Mouse (Mus musculus): ENCODE results near the gene Zfp524. TPM values are rescaled to one million over a fixed set of nuclear protein-coding genes. Genes with fewer than 3 reads are reported as not detected.

Zfp524 gene
- polyA plus RNA-seq, 1 experiment from 2014 or later: 9.3 TPM

DNA sequence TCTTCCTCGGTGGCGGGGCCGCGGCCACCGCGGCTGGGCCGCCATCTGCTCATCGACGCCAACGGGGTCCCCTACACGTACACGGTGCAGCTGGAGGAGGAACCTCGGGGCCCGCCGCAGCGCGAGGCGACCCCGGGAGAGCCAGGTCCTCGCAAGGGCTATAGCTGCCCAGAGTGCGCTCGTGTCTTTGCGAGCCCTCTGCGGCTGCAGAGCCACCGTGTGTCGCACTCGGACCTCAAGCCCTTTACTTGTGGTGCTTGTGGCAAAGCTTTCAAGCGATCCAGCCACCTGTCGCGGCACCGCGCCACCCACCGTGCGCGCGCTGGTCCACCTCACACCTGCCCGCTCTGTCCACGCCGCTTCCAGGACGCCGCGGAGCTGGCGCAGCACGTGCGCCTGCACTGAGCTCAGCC is 38.7 kb downstream of the Zfp524 start:
- no peaks in the 10 kb centered on the region for H3K9me3 ChIP-seq
- 1% methylated on average over 45 of the region's 45 CpGs for whole genome bisulfite sequencing
- H3K27me3 ChIP-seq: peaks cover 61% of the 10 kb centered on the region
- ATAC-seq (ENCODE audit: insufficient number of reproducible peaks, insufficient read depth, low FRiP score, low TSS enrichment): no peak
- no peak overlapping the region for H3K27ac ChIP-seq
- no peaks in the 10 kb centered on the region for H3K36me3 ChIP-seq
- H3K4me2 ChIP-seq (replicated peaks): peak overlapping the region; percentile 86
- H3K4me1 ChIP-seq: peaks cover 22% of the 10 kb centered on the region
- peak overlapping the region; percentile 84 for H3K4me3 ChIP-seq
- peak overlapping the region; percentile 36; the same call in 1 of the 2 replicates for H3K9ac ChIP-seq

DNA sequence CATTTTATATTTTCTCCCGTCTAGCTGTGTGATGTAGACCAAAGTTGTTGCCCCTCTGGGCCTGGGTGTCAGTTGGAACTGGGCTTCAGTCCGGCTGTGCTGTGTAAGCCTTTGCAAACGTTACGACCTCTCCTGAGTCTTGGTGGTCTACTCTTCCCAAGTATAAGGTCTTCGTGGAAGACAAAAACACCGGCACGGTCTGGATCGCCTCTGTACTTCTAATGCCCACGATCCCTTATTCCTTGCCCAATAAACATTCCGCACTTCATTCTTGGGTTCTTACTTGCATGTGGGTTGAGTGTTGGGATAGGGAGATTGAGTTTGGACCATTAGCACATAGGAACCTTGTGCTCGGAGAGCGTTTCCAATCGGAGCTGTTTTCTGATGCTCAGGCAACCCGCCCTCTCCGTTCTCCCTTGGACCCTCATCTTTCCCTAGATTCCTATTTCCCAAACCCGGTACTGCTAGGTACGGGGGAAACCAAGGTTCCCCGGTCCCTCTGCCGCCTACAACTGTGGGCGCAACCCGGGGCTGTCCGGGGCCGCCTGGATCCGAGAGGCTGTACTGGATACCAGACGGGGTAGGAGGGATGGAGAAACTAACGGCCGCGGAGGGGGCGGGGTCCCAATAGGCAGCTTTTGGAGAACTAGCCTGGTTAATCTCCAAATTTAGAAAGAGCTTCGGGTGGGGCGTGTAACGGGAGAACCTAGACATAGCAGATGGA is 39.4 kb downstream of the Zfp524 start:
- H3K27ac ChIP-seq: no peak overlapping the region
- peak overlapping the region; percentile 84 for H3K4me3 ChIP-seq
- peak overlapping the region; percentile 86 for H3K4me2 ChIP-seq (replicated peaks)
- ATAC-seq (ENCODE audit: insufficient number of reproducible peaks, insufficient read depth, low FRiP score, low TSS enrichment): no peak
- no peaks in the 10 kb centered on the region for H3K36me3 ChIP-seq
- WGBS: 7% methylated on average over 32 of the region's 32 CpGs
- H3K9ac ChIP-seq: peak overlapping the region; percentile 54
- H3K27me3 ChIP-seq: peaks cover 62% of the 10 kb centered on the region
- H3K9me3 ChIP-seq: no peaks in the 10 kb centered on the region
- H3K4me1 ChIP-seq: peaks cover 22% of the 10 kb centered on the region

- Histone ChIP-seq H3K4me1 (peaks cover 36% of the 10 kb centered on the region), H3K9me3 (no peaks in the 10 kb centered on the region), H3K9ac (peak overlapping the region; percentile 77), H3K4me2 (replicated peaks) (peak overlapping the region; percentile 89), H3K36me3 (no peaks in the 10 kb centered on the region), H3K27me3 (peaks cover 62% of the 10 kb centered on the region), H3K4me3 (peak overlapping the region; percentile 61), H3K27ac (0 out of 2 replicates have a peak overlapping the region, but pooled peaks have one; percentile 30)
- WGBS: 3% methylated on average over 55 of the region's 55 CpGs
- no peak for ATAC-seq (ENCODE audit: insufficient number of reproducible peaks, insufficient read depth, low FRiP score, low TSS enrichment)
Measured at GRCm38 (mm10) chr7:5056651-5057263, 42.5 kb downstream of the Zfp524 start.

- WGBS: 29% methylated on average over 8 of the region's 8 CpGs
- H3K9ac ChIP-seq: peak overlapping the region; percentile 77
- 0 out of 2 replicates have a peak overlapping the region, but pooled peaks have one; percentile 30 for H3K27ac ChIP-seq
- no peak for ATAC-seq (ENCODE audit: insufficient number of reproducible peaks, insufficient read depth, low FRiP score, low TSS enrichment)
- peaks cover 56% of the 10 kb centered on the region for H3K27me3 ChIP-seq
- no peaks in the 10 kb centered on the region for H3K36me3 ChIP-seq
- H3K4me3 ChIP-seq: peak overlapping the region; percentile 61
- H3K9me3 ChIP-seq: no peaks in the 10 kb centered on the region
- H3K4me1 ChIP-seq: peaks cover 33% of the 10 kb centered on the region
- H3K4me2 ChIP-seq (replicated peaks): peak overlapping the region; percentile 89
Measured at GRCm38 (mm10) chr7:5057381-5057780, 43.2 kb downstream of the Zfp524 start.

- H3K4me1 ChIP-seq: peaks cover 28% of the 10 kb centered on the region
- peak overlapping the region; percentile 61 for H3K4me3 ChIP-seq
Measured at GRCm38 (mm10) chr7:5057804-5058203, 43.6 kb downstream of the Zfp524 start.

DNA sequence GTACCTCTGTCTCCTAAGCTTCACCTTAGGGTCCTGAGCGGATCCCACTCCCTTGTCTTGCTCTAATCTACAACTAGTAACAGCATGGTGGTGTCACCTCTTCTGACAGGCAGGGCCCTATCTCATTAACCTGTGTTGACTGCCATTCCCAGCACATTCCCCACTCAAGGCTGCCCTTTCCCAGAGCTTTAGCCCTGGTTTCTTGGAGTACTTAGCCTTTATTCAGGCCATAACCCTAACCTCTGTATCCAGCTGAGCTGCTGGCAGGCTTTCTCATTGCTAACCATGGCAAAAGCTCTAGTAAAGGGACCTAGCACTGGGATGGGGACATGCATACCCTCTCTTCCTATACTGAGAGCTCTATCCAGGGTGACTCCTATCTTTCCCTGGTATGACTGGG is 44.4 kb downstream of the Zfp524 start:
- H3K4me1 ChIP-seq: peaks cover 23% of the 10 kb centered on the region
- H3K27me3 ChIP-seq: peaks cover 44% of the 10 kb centered on the region
- H3K4me3 ChIP-seq: no peak overlapping the region
- 93% methylated on average over 1 of the region's 1 CpGs for WGBS
- no peak overlapping the region for H3K27ac ChIP-seq
- H3K9ac ChIP-seq: no peak overlapping the region
- no peak for ATAC-seq (ENCODE audit: insufficient number of reproducible peaks, insufficient read depth, low FRiP score, low TSS enrichment)
- H3K9me3 ChIP-seq: no peaks in the 10 kb centered on the region
- H3K36me3 ChIP-seq: no peaks in the 10 kb centered on the region
- no peak overlapping the region for H3K4me2 ChIP-seq (replicated peaks)

More at GRCm38 (mm10) chr7:5057804-5058203, 43.6 kb downstream of the Zfp524 start:
- H3K27me3 ChIP-seq: peaks cover 52% of the 10 kb centered on the region
- peak overlapping the region; percentile 89 for H3K4me2 ChIP-seq (replicated peaks)
- no peak overlapping the region for H3K27ac ChIP-seq
- ATAC-seq (ENCODE audit: insufficient number of reproducible peaks, insufficient read depth, low FRiP score, low TSS enrichment): no peak
- no peaks in the 10 kb centered on the region for H3K9me3 ChIP-seq
- no peaks in the 10 kb centered on the region for H3K36me3 ChIP-seq
- 0 out of 2 replicates have a peak overlapping the region, but pooled peaks have one; percentile 77 for H3K9ac ChIP-seq
- 36% methylated on average over 11 of the region's 11 CpGs for WGBS

DNA sequence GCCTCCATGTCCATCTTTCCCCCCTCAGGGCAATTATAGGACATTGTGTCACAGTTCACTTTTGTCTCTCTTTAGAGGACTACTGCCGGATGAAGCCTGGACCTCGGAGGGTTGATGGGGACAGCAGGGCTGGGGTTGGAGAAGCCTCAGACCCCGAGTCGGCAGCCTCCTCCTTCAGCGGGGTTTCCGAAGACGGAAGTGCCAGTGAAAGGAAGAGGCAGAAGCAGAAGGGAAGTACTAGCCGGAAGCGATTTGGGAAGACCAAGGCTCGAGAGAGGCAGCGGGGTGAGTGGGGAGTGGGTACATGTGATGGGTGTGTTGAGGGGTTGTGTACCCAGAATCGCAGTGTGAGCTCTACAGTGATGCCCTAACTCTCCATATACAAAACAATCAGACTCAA is 45.2 kb downstream of the Zfp524 start:
- Histone ChIP-seq H3K4me2 (replicated peaks) (no peak overlapping the region), H3K36me3 (no peaks in the 10 kb centered on the region), H3K27ac (no peak overlapping the region), H3K9ac (no peak overlapping the region), H3K27me3 (peaks cover 36% of the 10 kb centered on the region), H3K9me3 (no peaks in the 10 kb centered on the region), H3K4me3 (no peak overlapping the region), H3K4me1 (peaks cover 25% of the 10 kb centered on the region)
- WGBS: 94% methylated on average over 12 of the region's 12 CpGs
- ATAC-seq (ENCODE audit: insufficient number of reproducible peaks, insufficient read depth, low FRiP score, low TSS enrichment): no peak

DNA sequence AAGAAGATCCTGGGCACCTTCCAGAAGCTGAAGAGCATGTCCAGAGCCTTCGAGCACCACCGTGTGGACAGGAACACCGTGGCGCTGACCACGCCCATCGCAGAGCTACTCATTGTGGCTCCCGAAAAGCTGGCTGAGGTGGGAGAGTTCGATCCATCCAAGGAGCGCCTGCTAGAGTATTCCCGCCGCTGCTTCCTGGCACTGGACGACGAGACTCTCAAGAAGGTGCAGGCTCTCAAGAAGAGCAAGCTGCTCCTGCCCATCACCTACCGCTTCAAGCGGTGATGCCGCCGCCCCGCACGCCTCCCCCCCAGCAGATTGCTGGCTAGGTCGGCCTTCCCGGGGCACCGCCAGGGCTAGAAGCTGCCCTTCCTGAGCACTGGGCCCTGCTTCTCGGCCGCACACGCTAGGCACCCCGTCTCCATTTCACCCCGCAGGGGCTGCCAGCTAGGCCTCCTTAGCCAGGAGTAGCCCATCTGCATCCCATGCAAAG is 46.1 kb downstream of the Zfp524 start:
- Histone ChIP-seq H3K4me1 (peaks cover 27% of the 10 kb centered on the region), H3K4me3 (peak overlapping the region; percentile 77), H3K9ac (peak overlapping the region; percentile 83), H3K27me3 (peaks cover 27% of the 10 kb centered on the region), H3K36me3 (no peaks in the 10 kb centered on the region), H3K4me2 (replicated peaks) (peak overlapping the region; percentile 77), H3K27ac (peak overlapping the region; percentile 99), H3K9me3 (no peaks in the 10 kb centered on the region)
- WGBS: 2% methylated on average over 27 of the region's 27 CpGs
- ATAC-seq (ENCODE audit: insufficient number of reproducible peaks, insufficient read depth, low FRiP score, low TSS enrichment): peak; percentile 2; the same call in 1 of the 2 replicates

DNA sequence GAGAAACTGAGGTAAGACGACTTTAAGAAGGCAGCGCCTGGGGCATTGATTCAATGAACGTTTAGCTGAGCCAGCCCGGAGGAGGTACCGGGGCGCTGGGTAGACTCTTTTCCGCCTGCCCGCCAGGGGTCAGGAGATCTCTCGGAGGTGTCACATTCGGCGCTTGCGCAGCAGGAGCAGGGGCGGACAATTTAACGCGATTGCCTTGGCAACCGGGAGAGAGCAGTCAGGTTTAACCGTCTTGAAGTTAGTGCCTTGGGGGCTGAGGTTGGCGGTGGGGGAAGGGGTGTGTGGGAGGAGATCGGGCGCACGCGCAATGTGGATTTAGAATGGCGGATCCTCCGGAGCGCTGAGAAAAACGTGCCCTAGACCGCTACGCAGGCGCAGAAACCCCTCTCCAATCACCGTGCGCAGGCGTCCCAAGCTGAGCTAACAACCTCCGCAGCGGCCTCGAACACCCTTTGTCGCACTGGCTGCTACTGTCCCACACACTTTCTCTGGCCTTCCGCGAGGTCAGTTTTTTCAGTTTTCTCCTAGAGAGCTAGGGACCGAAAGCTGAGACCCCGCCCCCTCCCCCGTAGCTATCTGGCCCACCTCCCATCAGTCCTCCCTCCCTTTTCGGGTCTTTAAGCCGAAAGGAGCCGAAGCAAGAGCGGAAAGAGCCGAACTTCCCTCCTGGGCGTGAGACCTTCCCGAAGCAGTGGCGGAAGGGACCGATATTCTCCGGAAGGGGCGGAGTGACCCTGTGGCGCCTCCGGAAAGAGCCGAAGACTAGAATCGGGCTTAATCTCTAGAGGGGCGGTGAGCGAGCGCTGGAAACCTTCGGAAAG is 46.9 kb downstream of the Zfp524 start:
- peaks cover 18% of the 10 kb centered on the region for H3K27me3 ChIP-seq
- WGBS: under 1% methylated on average over 60 of the region's 60 CpGs
- peaks cover 35% of the 10 kb centered on the region for H3K4me1 ChIP-seq
- peak; percentile 87 for ATAC-seq (ENCODE audit: insufficient number of reproducible peaks, insufficient read depth, low FRiP score, low TSS enrichment)
- H3K27ac ChIP-seq: peak overlapping the region; percentile 99
- H3K9ac ChIP-seq: peak overlapping the region; percentile 83
- peak overlapping the region; percentile 77 for H3K4me3 ChIP-seq
- H3K9me3 ChIP-seq: no peaks in the 10 kb centered on the region
- peak overlapping the region; percentile 77 for H3K4me2 ChIP-seq (replicated peaks)
- H3K36me3 ChIP-seq: peaks cover 2% of the 10 kb centered on the region; the same call in 1 of the 2 replicates

- H3K9me3 ChIP-seq: no peaks in the 10 kb centered on the region
- peak; percentile 76 for ATAC-seq (ENCODE audit: insufficient number of reproducible peaks, insufficient read depth, low FRiP score, low TSS enrichment)
- H3K27me3 ChIP-seq: peaks cover 12% of the 10 kb centered on the region
- WGBS: under 1% methylated on average over 63 of the region's 65 CpGs
- peaks cover 35% of the 10 kb centered on the region for H3K4me1 ChIP-seq
- peak within 1 kb of the TSS; percentile 83 for H3K9ac ChIP-seq
- H3K4me2 ChIP-seq (replicated peaks): peak within 1 kb of the TSS; percentile 77
- peaks cover 7% of the 10 kb centered on the region for H3K36me3 ChIP-seq
- H3K27ac ChIP-seq: peak within 1 kb of the TSS; percentile 99
- H3K4me3 ChIP-seq: peak within 1 kb of the TSS; percentile 77
Measured at GRCm38 (mm10) chr7:5061774-5062359, 47.7 kb downstream of the Zfp524 start, which contains the start of gene U2af2. TSS of gene U2af2 (plus strand) at chr7:5062143.

All from embryonic facial prominence, embryonic 12.5 days (tissue).